Mouse (Mus musculus) spleen, embryonic (tissue): ENCODE measurements around the gene Arg2.

Experiments used
- CTCF ChIA-PET: fragments of 350-600 bp; sonication (Branson Sonifier 250); formaldehyde crosslinking; loops from one replicate; lab custom pipeline; 2022; lab: Charles Lee

The Arg2 gene

GRCm38 (mm10) chr12:79130299-79131177, at the start of gene Arg2:
Gene Arg2, plus strand, starts transcription at chr12:79130777.
- CTCF ChIA-PET: interaction anchor here (0.8 kb wide), 1 partner anchor 213 kb away, joined by 4 read pairs; no protein-coding TSS in a partner anchor

GRCm38 (mm10) chr12:79089182-79089812, 41.3 kb upstream of the Arg2 start, which contains the start of gene Pigh:
Gene Pigh, minus strand, starts transcription at chr12:79089651.
- CTCF ChIA-PET: interaction anchor here (0.6 to 5.1 kb wide), 3 partner anchors 67 to 215 kb away, joined by 3 to 35 read pairs (median 4); no protein-coding TSS in a partner anchor

DNA sequence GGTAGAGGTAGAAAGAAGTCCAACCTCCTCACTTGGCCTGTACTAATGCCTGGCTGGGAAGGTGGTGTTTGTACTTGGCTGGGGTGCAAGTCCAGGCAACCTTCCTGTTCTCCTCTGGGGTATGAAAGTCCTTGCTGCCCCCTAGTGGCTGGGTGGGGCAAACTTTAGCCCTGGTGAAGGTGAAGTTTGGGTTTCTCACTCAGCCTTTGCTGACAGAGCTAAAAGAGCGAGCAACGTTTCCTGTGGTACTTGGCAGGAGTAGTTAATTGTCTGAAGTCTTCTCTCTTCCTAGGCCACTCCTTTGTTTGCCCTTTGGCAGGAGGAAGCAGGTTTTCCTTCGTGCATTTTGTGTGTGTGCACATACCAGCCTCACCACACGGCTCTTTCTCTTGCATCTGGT, 38.0 kb upstream of the Arg2 start:
- CTCF ChIA-PET: interaction anchor here (5.1 kb wide), 1 partner anchor 174 kb away, joined by 35 read pairs; no protein-coding TSS in a partner anchor

- CTCF ChIA-PET: interaction anchor here (0.6 to 2.4 kb wide), 2 partner anchors 178 to 722 kb away, joined by 3 to 15 read pairs; no protein-coding TSS in a partner anchor
Measured at GRCm38 (mm10) chr12:79097106-79097752, 33.3 kb upstream of the Arg2 start.

DNA sequence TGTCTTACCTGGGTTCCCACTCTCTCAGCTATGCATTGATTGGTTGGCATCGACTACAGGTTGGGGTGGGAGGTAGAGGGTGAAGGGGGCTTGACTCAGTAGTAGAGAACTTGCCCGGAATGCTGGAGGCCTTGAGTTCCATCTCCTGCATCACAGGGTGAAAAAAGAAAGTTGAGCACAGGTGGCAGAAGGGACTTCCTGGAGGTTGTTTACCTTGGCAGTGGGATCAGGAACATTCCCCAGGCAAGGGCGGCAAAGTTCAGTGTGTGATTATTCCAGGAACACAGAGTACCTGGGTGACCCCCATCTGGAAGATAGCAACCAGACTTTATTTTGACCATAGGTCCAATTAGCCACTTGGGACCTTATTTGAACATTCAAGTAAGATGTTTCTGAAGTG, 26.8 kb upstream of the Arg2 start:
- CTCF ChIA-PET: no interaction called here

DNA sequence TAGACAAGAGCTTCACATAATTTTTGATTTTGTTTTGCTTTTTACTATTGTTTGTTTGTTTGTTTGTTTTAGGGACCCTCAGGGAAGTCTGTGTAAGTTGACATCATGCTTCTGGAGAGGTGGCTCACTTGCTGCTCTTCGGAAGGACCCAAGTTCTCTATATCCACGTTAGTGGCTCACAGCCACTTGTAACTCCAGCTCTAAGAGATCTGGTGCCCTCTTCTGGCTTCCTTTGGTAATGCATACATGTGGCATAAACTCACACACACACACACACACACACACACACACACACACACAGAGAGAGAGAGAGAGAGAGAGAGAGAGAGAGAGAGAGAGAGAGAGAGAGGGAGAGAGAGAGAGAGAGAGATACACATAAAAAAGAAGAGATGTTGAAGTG, 26.0 kb upstream of the Arg2 start:
- CTCF ChIA-PET: no interaction called here

GRCm38 (mm10) chr12:79105312-79105711, 25.3 kb upstream of the Arg2 start:
- CTCF ChIA-PET: no interaction called here

DNA sequence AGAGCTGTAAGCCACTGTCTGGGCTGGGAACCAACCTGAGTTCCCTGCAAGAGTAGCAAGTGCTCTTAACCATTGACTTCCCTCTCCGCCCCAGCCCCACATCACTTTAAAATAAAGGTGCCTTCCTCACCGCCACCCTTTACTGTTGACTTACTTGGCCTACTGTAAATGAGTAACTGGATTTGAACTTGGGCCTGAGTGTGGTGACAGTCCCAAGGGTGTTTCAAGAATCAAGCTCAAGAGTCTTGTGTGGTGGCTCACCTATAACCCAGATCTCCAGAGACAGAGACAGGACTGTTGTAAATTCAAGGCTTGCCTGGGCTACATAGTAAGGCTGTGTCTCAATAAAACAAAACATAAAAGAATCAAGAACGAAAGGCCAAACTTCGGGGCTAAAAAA, 11.6 kb upstream of the Arg2 start:
- CTCF ChIA-PET: no interaction called here

GRCm38 (mm10) chr12:79122820-79123219, 7.8 kb upstream of the Arg2 start:
- CTCF ChIA-PET: no interaction called here

DNA sequence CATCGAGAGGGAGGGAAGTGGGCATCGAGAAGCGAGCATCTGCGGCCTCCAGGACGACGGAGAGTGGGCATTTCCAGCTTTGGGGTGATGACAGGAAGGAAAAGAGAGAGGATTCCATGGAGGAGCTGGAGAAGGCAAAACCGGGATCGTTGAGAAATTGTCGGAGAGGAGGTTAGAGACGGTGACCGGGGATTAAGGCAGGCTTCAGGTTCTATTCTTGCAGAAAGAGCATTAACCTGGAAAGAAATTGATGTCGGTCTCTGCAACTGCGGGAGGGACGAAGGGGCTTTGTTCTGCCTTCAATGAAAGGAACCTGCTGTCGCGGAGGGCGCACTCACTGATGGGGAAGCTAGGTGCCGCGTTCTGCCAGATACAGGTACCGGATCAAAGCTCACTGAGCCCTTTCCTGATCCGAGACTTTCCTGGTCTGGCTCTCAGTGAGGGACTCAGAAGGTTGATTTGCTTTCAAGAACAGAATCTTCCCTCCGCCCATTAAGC, 650 bp downstream of the Arg2 start:
- CTCF ChIA-PET: no interaction called here

GRCm38 (mm10) chr12:79131706-79132460, 1.3 kb downstream of the Arg2 start:
- CTCF ChIA-PET: interaction anchor here (0.7 kb wide), 1 partner anchor 15 kb away, joined by 5 read pairs; no protein-coding TSS in a partner anchor

- CTCF ChIA-PET: no interaction called here
Measured at GRCm38 (mm10) chr12:79134676-79135075, 4.1 kb downstream of the Arg2 start.

DNA sequence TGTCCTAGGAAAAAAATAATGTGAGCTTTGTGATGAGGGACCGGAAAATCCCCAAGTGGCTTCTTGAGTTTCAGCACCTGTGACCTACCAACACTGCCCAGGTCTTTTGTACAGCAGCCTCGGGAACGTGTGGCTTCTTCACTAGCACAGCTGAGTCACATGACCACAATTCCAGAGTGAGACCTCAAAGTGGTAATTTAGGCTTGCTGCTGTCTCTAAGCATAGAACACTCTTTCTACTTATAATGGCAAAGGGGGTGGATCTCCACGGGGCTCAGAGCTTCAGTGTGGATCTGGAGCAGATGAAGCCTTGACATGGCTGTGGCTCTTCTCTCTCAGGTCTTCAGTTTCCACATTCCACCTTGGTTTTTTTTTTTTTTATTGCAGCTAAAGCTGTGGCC, 4.5 kb downstream of the Arg2 start:
- CTCF ChIA-PET: no interaction called here

- CTCF ChIA-PET: no interaction called here
Measured at GRCm38 (mm10) chr12:79136949-79137348, 6.4 kb downstream of the Arg2 start.

DNA sequence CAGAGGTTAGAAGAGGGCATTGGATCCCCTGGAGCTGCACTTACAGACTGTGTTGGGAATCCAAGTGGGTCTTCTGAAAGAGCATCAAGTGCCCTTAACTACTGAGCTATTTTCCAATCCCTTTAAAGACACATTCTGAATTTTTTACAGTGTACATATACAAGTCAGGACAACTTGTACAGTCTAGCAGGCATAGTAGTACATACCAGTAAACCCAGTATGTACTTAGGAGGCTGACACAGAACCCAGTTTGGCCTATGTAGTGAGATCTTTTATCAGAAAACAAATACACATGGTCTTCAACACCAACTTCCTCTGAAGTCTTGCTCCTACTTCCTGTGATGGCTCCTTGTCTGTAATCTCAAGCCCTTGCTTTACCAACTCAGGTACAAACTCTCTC, 8.4 kb downstream of the Arg2 start:
- CTCF ChIA-PET: no interaction called here

DNA sequence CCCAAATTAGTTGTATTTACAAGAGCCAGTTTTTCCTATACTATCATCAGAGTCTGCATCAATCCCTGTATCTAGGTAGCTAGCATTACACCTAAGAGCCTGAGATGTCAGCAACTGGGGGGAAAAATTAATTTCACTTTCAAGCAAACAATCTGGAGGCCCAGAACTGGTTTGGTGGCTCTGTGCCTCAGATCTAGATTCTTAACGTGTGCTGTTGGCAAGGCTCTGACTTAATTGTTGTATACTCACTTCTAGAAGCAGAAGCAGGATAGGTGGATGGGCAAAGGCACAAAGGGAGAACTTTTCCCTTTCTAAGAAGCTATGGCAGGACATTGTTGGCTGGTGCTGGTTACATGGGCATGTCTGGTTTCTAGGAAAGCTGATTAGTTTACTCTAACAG, 8.8 kb downstream of the Arg2 start:
- CTCF ChIA-PET: no interaction called here

- CTCF ChIA-PET: no interaction called here
Measured at GRCm38 (mm10) chr12:79140811-79141210, 10.2 kb downstream of the Arg2 start.

GRCm38 (mm10) chr12:79141384-79141783, 10.8 kb downstream of the Arg2 start:
- CTCF ChIA-PET: no interaction called here

DNA sequence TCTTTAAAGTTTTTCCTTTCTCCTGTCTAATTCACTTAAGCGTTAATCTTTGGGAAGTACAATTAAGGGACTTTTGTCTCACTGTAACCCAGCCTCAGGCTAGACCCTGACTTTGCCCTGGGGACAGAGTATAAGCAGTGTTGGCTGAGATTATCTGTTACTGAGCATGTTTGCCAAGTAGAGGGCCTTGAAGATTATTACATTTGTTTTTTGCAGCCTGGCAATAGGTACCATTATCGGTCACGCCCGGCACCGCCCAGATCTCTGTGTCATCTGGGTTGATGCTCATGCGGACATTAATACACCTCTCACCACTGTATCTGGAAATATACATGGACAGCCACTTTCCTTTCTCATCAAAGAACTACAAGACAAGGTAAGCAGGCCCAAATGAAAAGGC, 19.1 kb downstream of the Arg2 start:
- CTCF ChIA-PET: no interaction called here

- CTCF ChIA-PET: no interaction called here
Measured at GRCm38 (mm10) chr12:79162876-79163275, 32.3 kb downstream of the Arg2 start.

- CTCF ChIA-PET: interaction anchor here (0.8 kb wide), 1 partner anchor 24 kb away, joined by 9 read pairs; no protein-coding TSS in a partner anchor
Measured at GRCm38 (mm10) chr12:79169173-79169572, 38.6 kb downstream of the Arg2 start.
